ENCODE assay signal across 27 mouse cellular contexts in the genomic region with DNA sequence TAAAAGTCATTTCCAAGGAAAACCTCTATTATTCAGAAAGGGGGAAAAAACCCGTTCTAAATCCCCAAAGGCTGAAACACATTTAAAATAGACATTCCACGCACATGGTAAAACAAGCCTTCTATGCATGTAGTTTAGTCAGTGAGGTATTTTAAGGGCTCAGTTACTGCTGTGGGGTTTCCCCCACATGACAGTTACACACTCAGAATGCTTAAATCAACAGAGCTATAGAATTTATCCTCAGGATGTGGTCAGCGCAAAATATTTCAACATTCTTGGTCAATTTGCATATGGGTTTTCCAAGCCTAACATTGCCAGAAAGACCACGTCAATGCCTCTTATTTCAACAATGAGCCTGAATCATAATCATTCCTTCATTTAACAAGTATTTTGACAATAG.
DNase-seq lines count a peak whose midpoint lies in the region; ATAC-seq and TF ChIP-seq lines count a peak whose summit lies in the region.
"Had no signal": no experiment of that assay in that cellular context is flagged by ENCODE, and none has a peak within 500 bp of the region (broad histone marks: within the 10 kb centered on the region; RNA-seq: fewer than 3 reads in every experiment).

No protein-coding gene starts in this region.

- no peak for ATAC-seq in kidney, postnatal 0 days (replicated peaks; ENCODE audit: low FRiP score, low read depth)
- no peak for ATAC-seq in liver, postnatal 0 days
- ATAC-seq: forebrain, embryonic 14.5 days; midbrain, embryonic 13.5 days had no signal

- H3K36me3 ChIP-seq in kidney, postnatal 0 days (ENCODE audit: insufficient read depth, low read length) = no peaks in the 10 kb centered on the region
- H3K36me3 ChIP-seq in CH12.LX (replicated peaks in 1 of 2; ENCODE audit: control insufficient read depth in 1 of 2, insufficient read depth in 1 of 2, low read length in 1 of 2) = no peaks in the 10 kb centered on the region
- H3K36me3 ChIP-seq in myocyte (ENCODE audit: control insufficient read depth, insufficient read depth) = no peaks in the 10 kb centered on the region
- H3K36me3 ChIP-seq in liver, postnatal 0 days (replicated peaks; ENCODE audit: insufficient read depth, low read length) = no peaks in the 10 kb centered on the region
- H3K36me3 ChIP-seq: embryonic facial prominence, embryonic 12.5 days; heart, embryonic 13.5 days; limb, embryonic 10.5 days; midbrain, embryonic 13.5 days; neural tube, embryonic 12.5 days had no signal

- TF ChIP-seq EP300 in CH12.LX (IDR thresholded peaks at IDR 0.05; ENCODE audit: low read length) = peak; percentile 76
- no peak for TF ChIP-seq EP300 in liver, postnatal 0 days (IDR thresholded peaks at IDR 0.05; ENCODE audit: low read depth)

- in situ Hi-C loops in CH12.LX (cut with MboI; ENCODE audit: low pct_ligation_motif_present, low pct_unique_long_range_greater_than_20kb, low sequenced_read_pairs) = no loop called here

- no peak overlapping the region for H3K27ac ChIP-seq in kidney, postnatal 0 days
- peak overlapping the region; percentile 87 for H3K27ac ChIP-seq in CH12.LX (ENCODE audit: insufficient read depth, low read depth)
- H3K27ac ChIP-seq in embryonic fibroblast, embryonic 13.5 days (ENCODE audit: insufficient read depth, low read length) = peak overlapping the region; percentile 100
- H3K27ac ChIP-seq in liver, postnatal 0 days (ENCODE audit: low read depth) = no peak overlapping the region
- H3K27ac ChIP-seq: embryonic facial prominence, embryonic 12.5 days; heart, adult 2 months; heart, embryonic 13.5 days; limb, embryonic 10.5 days; midbrain, embryonic 13.5 days; neural tube, embryonic 12.5 days had no signal

- no peaks in the 10 kb centered on the region for H3K4me1 ChIP-seq in kidney, postnatal 0 days (replicated peaks; ENCODE audit: insufficient read depth, low read length)
- peaks cover 22 to 40% of the 10 kb centered on the region in 2 experiments for H3K4me1 ChIP-seq in CH12.LX (ENCODE audit: control insufficient read depth in 1 of 2, insufficient read depth in 2 of 2)
- peaks cover 11% of the 10 kb centered on the region for H3K4me1 ChIP-seq in embryonic fibroblast, embryonic 13.5 days (ENCODE audit: control insufficient read depth, insufficient read depth, low read length)
- no peaks in the 10 kb centered on the region for H3K4me1 ChIP-seq in liver, postnatal 0 days (ENCODE audit: insufficient read depth)
- H3K4me1 ChIP-seq: embryonic facial prominence, embryonic 12.5 days; heart, embryonic 13.5 days; limb, embryonic 10.5 days; midbrain, embryonic 13.5 days; neural tube, embryonic 12.5 days had no signal

- dilution Hi-C loops in CH12.LX (cut with MboI; ENCODE audit: extremely low pct_ligation_motif_present, extremely low pct_unique_long_range_greater_than_20kb, low sequenced_read_pairs) = no loop called here

- no peak overlapping the region for H3K4me3 ChIP-seq in kidney, postnatal 0 days (replicated peaks; ENCODE audit: low read depth, low read length)
- H3K4me3 ChIP-seq in CH12.LX (replicated peaks in 1 of 3; ENCODE audit: low read depth in 2 of 3, low read length in 2 of 3, poor library complexity in 1 of 3) = no peak overlapping the region
- no peak overlapping the region for H3K4me3 ChIP-seq in embryonic fibroblast, embryonic 13.5 days (ENCODE audit: insufficient read depth, low read length)
- H3K4me3 ChIP-seq in myocyte = no peak overlapping the region
- no peak overlapping the region for H3K4me3 ChIP-seq in liver, postnatal 0 days (ENCODE audit: low read depth, low read length)
- H3K4me3 ChIP-seq: embryonic facial prominence, embryonic 12.5 days; heart, adult 2 months; heart, embryonic 13.5 days; limb, embryonic 10.5 days; midbrain, embryonic 13.5 days; neural tube, embryonic 12.5 days had no signal

- H3K27me3 ChIP-seq in kidney, postnatal 0 days (ENCODE audit: insufficient read depth, low read length) = no peaks in the 10 kb centered on the region
- H3K27me3 ChIP-seq in CH12.LX (replicated peaks) (no peaks in the 10 kb centered on the region), myocyte (ENCODE audit: control insufficient read depth, insufficient read depth, insufficient read length) (no peaks in the 10 kb centered on the region)
- no peaks in the 10 kb centered on the region for H3K27me3 ChIP-seq in liver, postnatal 0 days (ENCODE audit: insufficient read depth, low read length)
- H3K27me3 ChIP-seq: embryonic facial prominence, embryonic 12.5 days; heart, embryonic 13.5 days; midbrain, embryonic 13.5 days; neural tube, embryonic 12.5 days had no signal

- no peak overlapping the region for H3K9ac ChIP-seq in kidney, postnatal 0 days (ENCODE audit: low read depth, low read length)
- no peak overlapping the region for H3K9ac ChIP-seq in CH12.LX (ENCODE audit: insufficient read depth, low read depth)
- no peak overlapping the region for H3K9ac ChIP-seq in liver, postnatal 0 days (replicated peaks)
- H3K9ac ChIP-seq: embryonic facial prominence, embryonic 12.5 days; heart, embryonic 13.5 days; midbrain, embryonic 13.5 days; neural tube, embryonic 12.5 days had no signal

- no peak for TF ChIP-seq CTCF in kidney, postnatal 0 days (IDR thresholded peaks at IDR 0.05; ENCODE audit: low read depth)
- no peak for TF ChIP-seq CTCF in CH12.LX (conservative IDR thresholded peaks at IDR 0.05 in 1 of 2, IDR thresholded peaks at IDR 0.05 in 1 of 2; ENCODE audit: low read depth in 2 of 2, low read length in 2 of 2)
- TF ChIP-seq CTCF in embryonic fibroblast, embryonic 13.5 days (IDR thresholded peaks at IDR 0.05; ENCODE audit: borderline replicate concordance, insufficient read depth, low read length) = no peak
- TF ChIP-seq CTCF in liver, postnatal 0 days (IDR thresholded peaks at IDR 0.05; ENCODE audit: low read depth) = no peak

- peak; percentile 67 for DNase-seq in kidney, postnatal 0 days (ENCODE audit: low spot score)
- DNase-seq in kidney, postnatal 4 days = no peak
- peak; percentile 65 for DNase-seq in CH12.LX (ENCODE audit: extremely low read depth)
- DNase-seq in liver, postnatal 0 days = no peak
- no peak for DNase-seq in urinary bladder, postnatal 36 days (ENCODE audit: low spot score in 2 of 2)
- DNase-seq in heart, adult 11 months = no peak
- DNase-seq: adrenal gland, postnatal 14 days; B cell, adult 2 months; cerebellum, adult 9-10 months; gastrocnemius, postnatal 14 days; heart, adult 2 months; heart, postnatal 14 days; kidney, adult 2 months; kidney, postnatal 10 days; liver; lung, postnatal 10 days; retina, postnatal 1 day; right cerebral cortex, postnatal 4 days; thymus, postnatal 25 days had no signal

- TF ChIP-seq POLR2A in CH12.LX (IDR thresholded peaks at IDR 0.05; ENCODE audit: low read depth, low read length) = no peak
- TF ChIP-seq POLR2A in embryonic fibroblast, embryonic 13.5 days (IDR thresholded peaks at IDR 0.05; ENCODE audit: low read depth, low read length) = 0 out of 2 replicates have a peak, but pooled peaks have one; percentile 17
- TF ChIP-seq POLR2A in myocyte (IDR thresholded peaks at IDR 0.05; ENCODE audit: insufficient read length, low read depth) = no peak

- WGBS in kidney, postnatal 0 days = 70% methylated on average over 4 of the region's 4 CpGs
- WGBS in liver, postnatal 0 days (ENCODE audit: insufficient replicate concordance) = 60% methylated on average over 4 of the region's 4 CpGs

- no peak for TF ChIP-seq RAD21 in CH12.LX (IDR thresholded peaks at IDR 0.05; ENCODE audit: low read depth, low read length)

- H3ac ChIP-seq in myocyte (ENCODE audit: control insufficient read depth, insufficient read length) = no peak overlapping the region

- no peaks in the 10 kb centered on the region for H3K9me3 ChIP-seq in kidney, postnatal 0 days (replicated peaks; ENCODE audit: low read length)
- peaks cover 7% of the 10 kb centered on the region for H3K9me3 ChIP-seq in CH12.LX (replicated peaks; ENCODE audit: low read length)
- H3K9me3 ChIP-seq in liver, postnatal 0 days (ENCODE audit: low read length) = no peaks in the 10 kb centered on the region
- H3K9me3 ChIP-seq: embryonic facial prominence, embryonic 12.5 days; heart, embryonic 13.5 days; midbrain, embryonic 13.5 days; neural tube, embryonic 12.5 days had no signal

- no peaks in the 10 kb centered on the region for H3K79me2 ChIP-seq in CH12.LX (replicated peaks; ENCODE audit: control insufficient read depth, extremely low read depth, insufficient read depth, poor library complexity, severe bottlenecking)
- no peaks in the 10 kb centered on the region for H3K79me2 ChIP-seq in myocyte (ENCODE audit: control insufficient read depth, insufficient read depth)

- H3K4me2 ChIP-seq in kidney, postnatal 0 days (ENCODE audit: low read length) = no peak overlapping the region
- peak overlapping the region; percentile 50; the same call in 1 of the 2 replicates for H3K4me2 ChIP-seq in CH12.LX (ENCODE audit: insufficient read depth, low read depth, poor library complexity, severe bottlenecking)
- peak overlapping the region; percentile 5 for H3K4me2 ChIP-seq in myocyte (ENCODE audit: low read depth)
- H3K4me2 ChIP-seq in liver, postnatal 0 days (ENCODE audit: low read depth, low read length) = no peak overlapping the region
- H3K4me2 ChIP-seq: embryonic facial prominence, embryonic 12.5 days; heart, embryonic 13.5 days; midbrain, embryonic 13.5 days; neural tube, embryonic 12.5 days had no signal

TF ChIP-seq in CH12.LX, 34 proteins besides CTCF, POLR2A, EP300 and RAD21 (continues in another document):
- TF ChIP-seq BHLHE40 (IDR thresholded peaks at IDR 0.05; ENCODE audit: low read depth, low read length) (peak; percentile 71), ZKSCAN1 (IDR thresholded peaks at IDR 0.05; ENCODE audit: borderline replicate concordance, low read depth, low read length) (no peak), IRF4 (IDR thresholded peaks at IDR 0.05; ENCODE audit: low read depth, low read length) (peak; percentile 70), ZMIZ1 (IDR thresholded peaks at IDR 0.05; ENCODE audit: low read depth, low read length) (no peak), HCFC1 (IDR thresholded peaks at IDR 0.05; ENCODE audit: low read depth, low read length) (0 out of 2 replicates have a peak, but pooled peaks have one; percentile 28), NRF1 (IDR thresholded peaks at IDR 0.05; ENCODE audit: low read depth, low read length) (no peak), POLR2AphosphoS2 (IDR thresholded peaks at IDR 0.05; ENCODE audit: low read depth, low read length) (no peak)

TF ChIP-seq in myocyte, 11 proteins besides CTCF, POLR2A, EP300 and RAD21:
- TF ChIP-seq MYOD1 (IDR thresholded peaks at IDR 0.05; ENCODE audit: control insufficient read depth in 1 of 3, insufficient read length in 2 of 3, low read depth in 2 of 3) (no peak), CEBPB (IDR thresholded peaks at IDR 0.05; ENCODE audit: insufficient read depth, poor library complexity, severe bottlenecking) (peak; percentile 87), USF1 (IDR thresholded peaks at IDR 0.05; ENCODE audit: low read depth) (peak; percentile 25)

Comparison
In these comparisons a context has a peak if more than half of its experiments do, and no peak if none do; other contexts are left out.
1. DNase-seq: peak in kidney, postnatal 0 days (single experiment) and CH12.LX (single experiment); none in kidney, postnatal 4 days (0 of 2), liver, postnatal 0 days (single experiment), urinary bladder, postnatal 36 days (0 of 2) and heart, adult 11 months (single experiment).
2. H3K27ac ChIP-seq: peak in CH12.LX (single experiment) and embryonic fibroblast, embryonic 13.5 days (single experiment); none in kidney, postnatal 0 days (single experiment) and liver, postnatal 0 days (single experiment).
3. H3K4me2 ChIP-seq: peak in CH12.LX (single experiment) and myocyte (single experiment); none in kidney, postnatal 0 days (single experiment) and liver, postnatal 0 days (single experiment).